Mouse (Mus musculus): ENCODE measurements around the gene Sort1. TPM values are rescaled to one million over a fixed set of nuclear protein-coding genes. Genes with fewer than 3 reads are reported as not detected.

The Sort1 gene
- total RNA-seq, 2 experiments from 2014 or later: 4.5 to 5.8 TPM

DNA sequence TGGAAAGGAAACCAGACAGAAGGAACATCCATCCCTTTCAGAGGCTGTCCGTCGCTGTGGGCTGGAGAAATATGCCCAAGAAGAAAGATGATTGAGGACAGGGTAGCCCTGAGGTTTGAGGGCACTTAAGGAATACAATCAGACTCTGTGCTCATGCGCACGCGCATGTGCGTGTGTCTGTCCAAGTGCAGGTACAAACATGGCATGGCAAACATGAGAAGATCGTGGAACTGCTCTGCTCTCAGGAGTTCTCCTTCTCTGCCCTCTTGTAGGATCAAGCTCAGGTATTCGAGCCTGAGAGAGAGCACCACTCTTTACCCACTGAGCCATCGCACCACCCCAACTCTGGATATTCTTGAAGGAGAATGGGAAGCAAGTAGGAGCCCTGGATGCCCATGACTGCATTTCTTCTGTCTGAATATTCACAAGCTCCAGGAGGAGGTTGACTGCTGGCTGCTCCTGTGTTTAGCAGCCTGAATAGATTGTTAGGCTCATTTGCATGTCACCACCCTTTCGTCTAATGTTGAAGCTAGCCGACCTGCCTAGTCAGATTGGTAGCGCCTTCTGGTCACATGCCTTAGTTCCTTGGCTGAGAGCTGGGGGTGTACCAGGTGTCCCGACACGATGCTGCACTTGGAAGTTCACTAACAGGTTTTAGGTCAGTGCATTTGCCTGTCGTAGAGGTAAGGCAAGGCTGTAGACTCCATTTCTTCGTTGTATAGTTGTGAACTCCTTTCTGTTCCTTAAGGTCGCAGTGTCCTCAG is 7.3 kb downstream of the Sort1 start:
- peak; percentile 75 for ATAC-seq (replicated peaks; ENCODE audit: low FRiP score, low TSS enrichment, poor library complexity, severe bottlenecking)

DNA sequence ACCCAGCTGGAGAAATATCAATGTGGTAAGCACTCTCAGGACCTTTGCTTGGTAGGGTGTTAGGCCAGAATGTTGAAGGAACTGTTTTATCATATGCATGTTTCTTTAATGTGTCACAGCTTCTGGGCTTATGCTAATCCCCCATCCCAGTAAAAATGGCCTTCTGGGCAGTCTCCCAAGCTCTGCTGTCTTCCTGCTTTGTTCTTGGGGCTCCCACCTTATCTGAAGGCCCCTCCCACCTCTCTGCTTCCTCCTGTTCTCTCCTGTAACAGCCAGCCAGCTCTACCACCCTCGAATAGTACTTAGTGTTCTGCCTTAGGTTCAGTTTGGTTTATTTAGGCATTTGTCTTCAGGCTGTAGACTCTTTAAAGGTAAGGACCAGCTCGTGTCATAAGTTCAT is 10.5 kb downstream of the Sort1 start:
- 0 out of 2 replicates have a peak, but pooled peaks have one; percentile 30 for ATAC-seq (replicated peaks; ENCODE audit: low FRiP score, low TSS enrichment, poor library complexity, severe bottlenecking)

- ATAC-seq (replicated peaks; ENCODE audit: low FRiP score, low TSS enrichment, poor library complexity, severe bottlenecking): 0 out of 2 replicates have a peak, but pooled peaks have one; percentile 19
These were observed 11.7 kb downstream of the Sort1 start for GRCm38 (mm10) chr3:108295379-108296219.

GRCm38 (mm10) chr3:108296220-108297049 is 12.6 kb downstream of the Sort1 start:
- peak; percentile 81 for ATAC-seq (replicated peaks; ENCODE audit: low FRiP score, low TSS enrichment, poor library complexity, severe bottlenecking)

DNA sequence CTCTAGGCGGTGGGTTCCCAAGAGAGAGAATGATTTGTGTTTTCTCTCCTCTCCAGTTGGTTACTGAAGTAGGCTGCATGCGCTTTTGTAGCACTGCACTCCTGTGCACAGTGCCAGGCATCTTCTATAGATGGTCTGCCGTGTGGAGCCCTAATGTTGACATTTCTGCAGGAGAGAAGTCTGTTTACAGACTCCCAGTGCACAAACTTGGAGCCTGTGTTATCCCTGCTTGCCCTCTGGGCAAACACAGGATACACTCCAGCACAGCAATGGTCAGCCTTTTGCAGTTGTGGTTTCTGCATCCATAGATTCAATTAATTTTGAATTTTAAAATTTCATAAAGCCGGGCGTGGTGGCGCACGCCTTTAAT is 13.2 kb downstream of the Sort1 start:
- ATAC-seq (replicated peaks; ENCODE audit: low FRiP score, low TSS enrichment, poor library complexity, severe bottlenecking): no peak

DNA sequence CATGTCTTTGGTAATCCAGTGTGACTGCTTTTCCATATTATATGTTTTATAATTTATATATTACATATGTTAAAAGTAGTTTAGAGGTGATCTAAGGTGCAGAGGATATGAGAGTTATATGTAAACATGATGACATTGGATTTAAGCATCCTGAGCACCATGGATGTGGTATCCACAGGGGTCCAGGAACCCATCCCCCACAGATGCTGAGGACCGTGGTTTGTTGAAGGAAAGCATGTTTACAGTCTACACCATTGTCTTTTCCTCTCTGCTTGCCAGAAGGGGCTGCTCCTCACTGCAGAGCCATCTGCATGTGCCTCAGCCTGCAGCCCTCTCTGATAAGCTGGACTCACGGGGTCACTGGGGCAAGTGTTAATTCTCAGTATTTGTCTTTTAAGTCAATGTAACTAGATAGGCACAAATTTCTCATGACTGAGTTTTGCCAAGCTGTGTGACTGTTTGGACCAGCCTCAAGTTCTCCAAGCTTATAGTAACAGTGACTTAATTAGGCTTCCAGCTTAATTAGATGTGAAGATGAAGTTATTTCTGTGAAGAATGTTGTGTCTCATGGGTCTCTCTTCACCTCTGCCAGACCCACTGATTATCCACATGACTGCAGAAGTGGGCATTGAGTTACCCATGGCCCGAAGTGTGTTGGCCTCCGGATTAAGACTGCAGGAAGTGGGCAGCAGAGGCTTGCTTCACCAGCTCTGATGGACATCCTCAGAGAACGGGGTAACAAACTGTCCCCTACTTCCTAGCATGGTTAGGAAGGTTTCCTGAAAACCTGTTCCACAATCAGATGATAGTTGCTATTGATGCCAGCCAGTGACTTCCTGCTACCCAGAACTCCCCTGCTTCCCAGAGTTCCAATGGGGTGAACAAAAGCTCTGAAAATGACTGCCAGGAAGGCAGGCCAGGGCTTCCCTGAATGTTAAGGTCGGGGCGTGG is 14.0 kb downstream of the Sort1 start:
- ATAC-seq (replicated peaks; ENCODE audit: low FRiP score, low TSS enrichment, poor library complexity, severe bottlenecking): 0 out of 2 replicates have a peak, but pooled peaks have one; percentile 39

DNA sequence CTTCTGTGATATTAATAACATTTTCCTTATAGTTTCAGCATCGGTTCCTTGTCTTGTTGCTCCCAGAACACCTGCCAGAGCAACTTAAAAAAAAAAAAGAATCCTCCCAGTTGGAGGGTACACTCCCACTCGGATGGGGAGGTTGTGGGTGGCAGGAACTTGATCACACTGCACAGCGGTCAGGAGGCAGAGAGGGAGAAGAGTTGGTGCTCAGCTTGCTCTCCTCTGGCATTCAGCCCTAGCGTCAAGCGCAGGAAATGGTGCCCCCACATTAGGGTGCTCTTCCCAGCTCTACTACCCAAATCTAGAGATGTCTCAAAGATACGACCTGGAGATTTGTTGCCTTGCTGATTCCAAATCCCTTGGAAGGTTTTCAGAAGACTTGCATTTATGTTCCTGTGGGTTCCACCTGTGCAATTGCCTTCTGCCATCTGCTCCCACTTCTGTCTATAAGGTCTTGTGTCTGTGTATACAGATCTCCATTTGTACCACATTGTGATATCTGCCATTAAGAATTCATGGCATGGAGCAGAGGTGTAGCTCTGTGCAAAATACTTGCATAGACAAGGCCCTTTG is 16.7 kb downstream of the Sort1 start:
- ATAC-seq (replicated peaks; ENCODE audit: low FRiP score, low TSS enrichment, poor library complexity, severe bottlenecking): no peak

DNA sequence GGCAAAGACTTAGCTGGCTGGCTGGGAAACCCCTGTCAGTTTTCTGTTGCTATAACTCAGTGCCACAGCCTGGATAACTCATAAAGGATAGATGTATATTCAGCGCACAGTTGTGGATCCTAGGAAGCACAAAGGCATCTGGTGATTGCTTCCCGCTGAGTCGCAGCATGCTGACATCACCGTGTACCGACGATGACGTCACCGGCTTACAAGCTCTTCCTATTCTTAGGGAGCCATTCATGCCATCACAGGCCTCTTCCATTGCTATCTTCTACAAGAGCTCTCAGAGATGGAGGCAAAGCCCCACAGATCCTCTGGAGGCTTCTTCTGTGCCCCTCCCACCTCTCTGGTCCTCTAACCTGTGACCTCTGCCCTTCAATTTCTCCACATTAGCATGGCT is 19.8 kb downstream of the Sort1 start:
- no peak for ATAC-seq (replicated peaks; ENCODE audit: low FRiP score, low TSS enrichment, poor library complexity, severe bottlenecking)

GRCm38 (mm10) chr3:108304747-108305146 is 20.9 kb downstream of the Sort1 start:
- ATAC-seq (replicated peaks; ENCODE audit: low FRiP score, low TSS enrichment, poor library complexity, severe bottlenecking): peak; percentile 78

DNA sequence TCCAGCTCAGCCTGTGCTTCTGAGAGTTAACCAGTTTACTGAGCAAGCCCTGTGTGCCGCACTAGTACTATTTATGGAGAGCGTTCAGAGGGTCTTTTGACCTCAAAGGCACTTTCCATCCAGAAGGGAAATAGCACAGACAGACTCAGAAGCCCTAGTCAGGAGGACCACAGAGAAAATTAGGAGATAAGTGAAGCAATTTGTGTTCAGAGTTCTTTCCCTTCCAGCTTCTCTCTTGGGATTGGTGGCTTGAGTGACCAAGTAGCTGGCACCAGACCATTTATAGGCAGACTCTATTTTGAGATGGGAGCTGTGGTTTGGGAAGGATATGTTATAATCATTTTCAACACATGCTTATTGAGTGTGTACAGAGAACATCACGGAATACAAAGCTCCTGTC is 22.5 kb downstream of the Sort1 start:
- ATAC-seq (replicated peaks; ENCODE audit: low FRiP score, low TSS enrichment, poor library complexity, severe bottlenecking): no peak

DNA sequence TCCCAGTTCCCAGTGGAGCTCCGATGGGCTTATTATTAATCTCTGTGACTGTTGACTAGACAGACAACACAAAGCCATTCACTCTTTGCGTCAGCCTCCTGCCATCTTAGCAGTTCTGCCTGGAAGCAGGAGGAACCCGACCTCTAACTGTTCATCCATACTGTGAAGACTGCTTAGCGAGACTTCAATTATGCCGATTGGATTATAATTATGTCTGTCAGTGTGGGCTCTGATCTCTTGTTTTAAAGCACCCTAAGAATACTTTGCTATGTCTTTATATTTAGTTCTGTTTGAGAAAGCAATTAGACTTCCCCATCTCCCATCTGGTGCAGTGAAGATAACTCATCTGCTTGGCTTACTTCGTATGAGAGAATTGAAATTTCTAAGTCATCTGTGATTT is 23.6 kb downstream of the Sort1 start:
- no peak for ATAC-seq (replicated peaks; ENCODE audit: low FRiP score, low TSS enrichment, poor library complexity, severe bottlenecking)

DNA sequence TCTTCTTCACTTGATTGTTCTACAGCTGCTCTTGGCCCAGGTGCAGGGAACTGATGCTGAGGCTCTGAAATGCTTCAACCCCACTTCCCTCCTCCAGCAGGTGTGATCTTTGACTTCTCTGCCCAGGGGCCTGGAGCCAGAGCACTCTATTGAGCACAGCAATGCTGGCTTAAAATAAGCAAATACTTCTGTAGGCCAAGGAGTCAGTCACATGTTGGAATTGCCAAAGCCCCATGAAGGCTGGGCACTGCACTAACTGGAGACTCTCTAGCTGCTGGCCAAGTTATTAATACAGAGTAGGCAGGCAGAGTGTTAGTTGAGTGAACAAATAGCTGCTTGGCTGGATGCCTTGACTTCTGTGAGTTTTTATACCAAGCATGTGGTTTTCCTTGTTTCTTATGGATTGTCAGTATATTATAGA is 27.0 kb downstream of the Sort1 start:
- no peak for ATAC-seq (replicated peaks; ENCODE audit: low FRiP score, low TSS enrichment, poor library complexity, severe bottlenecking)

DNA sequence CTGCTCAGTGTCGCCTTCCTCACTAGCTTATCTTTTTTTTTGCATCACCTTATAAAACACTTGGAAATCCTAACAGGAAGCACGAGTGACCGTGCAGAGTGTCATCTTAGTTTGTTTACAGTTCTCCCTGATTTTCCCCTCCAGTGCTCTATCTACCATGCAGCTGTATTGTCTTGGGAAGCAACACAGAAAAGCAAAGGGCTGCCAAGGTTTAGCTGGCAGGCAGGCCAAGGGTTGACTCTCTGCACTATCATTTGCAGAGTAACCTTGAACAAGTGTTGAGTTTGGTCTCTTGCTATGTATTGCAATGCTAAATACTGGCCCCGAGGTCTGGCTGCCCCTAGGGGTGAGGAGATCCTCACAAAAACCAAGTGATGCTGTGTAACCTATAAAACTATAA is 27.8 kb downstream of the Sort1 start:
- no peak for ATAC-seq (replicated peaks; ENCODE audit: low FRiP score, low TSS enrichment, poor library complexity, severe bottlenecking)

GRCm38 (mm10) chr3:108312414-108312813 is 28.5 kb downstream of the Sort1 start:
- ATAC-seq (replicated peaks; ENCODE audit: low FRiP score, low TSS enrichment, poor library complexity, severe bottlenecking): 0 out of 2 replicates have a peak, but pooled peaks have one; percentile 14

DNA sequence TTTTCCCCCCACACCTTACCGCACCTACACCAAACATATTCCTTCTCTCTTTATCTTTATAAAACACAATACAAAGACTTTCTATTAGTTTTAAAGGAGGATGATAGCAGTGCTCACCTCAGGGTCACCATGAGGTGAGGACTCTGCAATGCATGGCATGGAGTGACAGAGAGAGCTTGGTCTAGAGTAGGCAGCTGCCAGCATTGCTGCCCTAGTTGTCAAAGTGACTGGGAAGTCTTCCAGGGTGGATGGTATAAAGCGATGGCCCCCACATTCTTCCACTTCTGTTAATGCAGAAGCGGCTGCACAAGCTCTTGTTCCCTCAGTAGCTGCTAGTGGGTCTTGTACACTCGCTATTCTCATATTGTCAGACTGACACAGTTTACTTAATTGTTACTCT is 29.3 kb downstream of the Sort1 start:
- ATAC-seq (replicated peaks; ENCODE audit: low FRiP score, low TSS enrichment, poor library complexity, severe bottlenecking): peak; percentile 27; the same call in 1 of the 2 replicates

DNA sequence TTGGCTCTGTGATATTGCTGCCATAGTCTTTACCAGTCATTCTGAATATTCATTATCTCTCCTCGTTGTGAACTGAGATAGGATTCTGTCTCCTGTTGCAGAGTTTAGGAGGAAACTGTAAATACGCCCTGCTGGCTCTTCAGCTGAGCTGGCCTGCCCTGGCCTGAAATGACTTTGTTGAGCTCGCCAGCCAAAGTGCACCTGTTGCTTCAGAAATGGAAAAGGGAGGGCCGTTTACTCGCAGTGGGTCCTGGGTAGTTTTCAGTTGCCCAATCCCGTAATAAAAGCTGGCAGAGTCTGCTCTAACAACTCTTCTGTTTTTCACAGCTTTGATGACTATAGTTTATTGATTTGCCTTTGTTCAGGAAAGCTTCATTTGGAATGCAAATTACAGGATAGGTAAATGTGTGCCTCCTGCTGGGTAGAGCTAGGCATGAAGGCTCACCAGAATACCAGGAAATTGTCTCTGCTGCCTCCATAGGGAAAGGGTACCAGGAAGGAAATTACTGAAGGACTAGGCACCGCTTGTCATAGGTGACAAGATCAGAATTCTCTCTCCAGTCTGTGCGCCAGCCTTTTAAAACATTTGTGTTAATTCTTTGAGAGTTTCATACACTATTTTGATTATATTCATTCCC is 30.3 kb downstream of the Sort1 start:
- ATAC-seq (replicated peaks; ENCODE audit: low FRiP score, low TSS enrichment, poor library complexity, severe bottlenecking): peak; percentile 60

DNA sequence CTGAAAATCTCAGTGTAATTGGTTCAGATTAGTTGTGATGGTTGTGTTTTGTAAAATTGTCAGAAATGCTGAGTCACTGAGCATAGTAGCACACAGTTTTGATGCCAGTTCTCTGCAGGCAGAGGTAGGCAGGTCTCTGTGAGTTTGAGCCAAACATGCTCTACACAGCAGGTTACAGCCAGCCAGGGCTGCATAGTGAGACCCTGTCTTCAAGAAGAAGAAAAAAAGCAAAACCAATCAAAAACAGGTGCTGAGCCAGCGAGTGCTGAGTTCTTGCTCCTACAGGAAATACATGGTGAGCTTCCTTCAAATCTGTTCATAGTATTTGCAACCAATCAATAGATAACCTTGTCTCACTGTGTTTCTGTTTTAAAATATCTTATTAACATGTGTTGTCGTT is 34.6 kb downstream of the Sort1 start:
- ATAC-seq (replicated peaks; ENCODE audit: low FRiP score, low TSS enrichment, poor library complexity, severe bottlenecking): no peak

GRCm38 (mm10) chr3:108321671-108322070 is 37.8 kb downstream of the Sort1 start:
- ATAC-seq (replicated peaks; ENCODE audit: low FRiP score, low TSS enrichment, poor library complexity, severe bottlenecking): 0 out of 2 replicates have a peak, but pooled peaks have one; percentile 35

Data from megakaryocyte-erythroid progenitor cell, adult 5-6 weeks (primary cell).